Mouse (Mus musculus): ENCODE measurements around the gene Malrd1. TPM values are rescaled to one million over a fixed set of nuclear protein-coding genes. Genes with fewer than 3 reads are reported as not detected.

Gene Malrd1
- polyA plus RNA-seq, 1 experiment = not detected

DNA sequence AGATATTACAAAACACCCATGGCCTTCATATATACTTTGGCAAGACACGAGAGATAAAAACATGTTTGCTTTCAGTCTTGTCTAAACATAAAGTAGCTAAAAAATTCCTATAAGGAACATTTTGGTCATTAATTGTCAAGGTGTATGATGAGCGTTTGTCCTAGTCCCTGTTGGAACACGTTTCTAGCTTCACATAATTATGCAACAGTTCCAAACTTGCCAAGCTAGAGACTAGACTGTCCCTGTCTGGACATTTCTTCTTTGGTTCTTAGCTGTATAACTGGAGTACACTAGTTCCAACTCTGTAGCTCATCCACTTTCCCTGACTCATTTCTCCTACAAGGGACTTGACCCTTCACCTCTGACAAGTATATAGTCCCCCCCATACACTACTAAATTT is 687.8 kb downstream of the Malrd1 start:
- no peak overlapping the region for H3K4me3 ChIP-seq
- no peak overlapping the region for H3K4me2 ChIP-seq (ENCODE audit: low read depth)
- no peaks in the 10 kb centered on the region for H3K79me2 ChIP-seq (ENCODE audit: control insufficient read depth, insufficient read depth)
- TF ChIP-seq MYOG (IDR thresholded peaks at IDR 0.05; ENCODE audit: control insufficient read depth in 1 of 3, insufficient read depth in 1 of 3, insufficient read length in 2 of 3, low read depth in 2 of 3) (no peak), TCF3 (IDR thresholded peaks at IDR 0.05; ENCODE audit: insufficient read length, low read depth) (no peak), TCF12 (IDR thresholded peaks at IDR 0.05; ENCODE audit: insufficient read depth, poor library complexity, severe bottlenecking) (no peak), REST (IDR thresholded peaks at IDR 0.05; ENCODE audit: insufficient read depth, insufficient read length) (no peak), MYOD1 (IDR thresholded peaks at IDR 0.05; ENCODE audit: control insufficient read depth in 1 of 3, insufficient read length in 2 of 3, low read depth in 2 of 3) (no peak)
- H3ac ChIP-seq (ENCODE audit: control insufficient read depth, insufficient read length) = no peak overlapping the region
- no peaks in the 10 kb centered on the region for H3K27me3 ChIP-seq (ENCODE audit: control insufficient read depth, insufficient read depth, insufficient read length)
- H3K36me3 ChIP-seq (ENCODE audit: control insufficient read depth, insufficient read depth) = no peaks in the 10 kb centered on the region

DNA sequence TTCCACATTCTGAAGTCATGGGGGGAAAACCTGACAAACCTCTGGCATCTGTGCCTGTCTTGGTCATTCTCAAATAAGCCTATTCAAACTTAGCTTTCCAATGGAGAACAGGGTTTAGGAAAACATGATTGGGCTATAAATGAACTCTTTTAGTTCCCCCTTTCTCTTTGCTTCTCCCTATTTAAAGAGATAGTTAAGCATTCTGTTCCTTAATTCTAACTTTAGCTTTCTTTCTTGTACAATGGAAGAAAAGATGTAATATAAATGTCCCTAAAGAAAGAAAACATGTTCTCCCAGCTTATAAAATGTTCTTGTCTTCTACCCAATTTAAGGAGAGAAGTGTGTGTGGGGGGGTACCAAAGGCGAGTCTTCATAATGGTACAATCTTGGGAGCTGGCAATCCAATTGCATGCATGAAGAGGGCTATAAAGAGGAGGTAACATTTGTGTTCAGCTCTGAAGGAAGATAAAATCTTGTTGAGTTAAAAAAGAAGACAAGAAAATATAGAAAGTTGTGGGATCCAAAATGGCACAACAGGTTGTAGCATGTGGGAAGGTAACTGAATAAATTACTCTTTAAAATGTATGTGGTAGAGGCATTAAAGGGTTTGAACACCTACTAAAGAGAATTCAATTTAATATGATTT is 702.0 kb downstream of the Malrd1 start:
- Histone ChIP-seq H3ac (ENCODE audit: control insufficient read depth, insufficient read length) (no peak overlapping the region), H3K36me3 (ENCODE audit: control insufficient read depth, insufficient read depth) (no peaks in the 10 kb centered on the region), H3K4me3 (no peak overlapping the region), H3K4me2 (ENCODE audit: low read depth) (no peak overlapping the region), H3K27me3 (ENCODE audit: control insufficient read depth, insufficient read depth, insufficient read length) (no peaks in the 10 kb centered on the region), H3K79me2 (ENCODE audit: control insufficient read depth, insufficient read depth) (no peaks in the 10 kb centered on the region)
- TF ChIP-seq TCF3 (IDR thresholded peaks at IDR 0.05; ENCODE audit: insufficient read length, low read depth) = no peak
- TF ChIP-seq TCF12 (IDR thresholded peaks at IDR 0.05; ENCODE audit: insufficient read depth, poor library complexity, severe bottlenecking) = no peak
- TF ChIP-seq POLR2AphosphoS2 (IDR thresholded peaks at IDR 0.05; ENCODE audit: insufficient read length, low read depth) = no peak
- no peak for TF ChIP-seq MAX (IDR thresholded peaks at IDR 0.05; ENCODE audit: low read depth)
- TF ChIP-seq MYOD1 (IDR thresholded peaks at IDR 0.05; ENCODE audit: control insufficient read depth in 1 of 3, insufficient read length in 2 of 3, low read depth in 2 of 3) = no peak
- no peak for TF ChIP-seq CEBPB (IDR thresholded peaks at IDR 0.05; ENCODE audit: insufficient read depth, poor library complexity, severe bottlenecking)
- no peak for TF ChIP-seq MYOG (IDR thresholded peaks at IDR 0.05; ENCODE audit: control insufficient read depth in 1 of 3, insufficient read depth in 1 of 3, insufficient read length in 2 of 3, low read depth in 2 of 3)
- TF ChIP-seq USF1 (IDR thresholded peaks at IDR 0.05; ENCODE audit: low read depth) = no peak
- TF ChIP-seq REST (IDR thresholded peaks at IDR 0.05; ENCODE audit: insufficient read depth, insufficient read length) = no peak
- no peak for TF ChIP-seq POLR2A (IDR thresholded peaks at IDR 0.05; ENCODE audit: insufficient read length, low read depth)
- TF ChIP-seq SRF (IDR thresholded peaks at IDR 0.05; ENCODE audit: control insufficient read depth, insufficient read length, low read depth) = no peak
- no peak for TF ChIP-seq E2F4 (IDR thresholded peaks at IDR 0.05; ENCODE audit: insufficient read depth)

DNA sequence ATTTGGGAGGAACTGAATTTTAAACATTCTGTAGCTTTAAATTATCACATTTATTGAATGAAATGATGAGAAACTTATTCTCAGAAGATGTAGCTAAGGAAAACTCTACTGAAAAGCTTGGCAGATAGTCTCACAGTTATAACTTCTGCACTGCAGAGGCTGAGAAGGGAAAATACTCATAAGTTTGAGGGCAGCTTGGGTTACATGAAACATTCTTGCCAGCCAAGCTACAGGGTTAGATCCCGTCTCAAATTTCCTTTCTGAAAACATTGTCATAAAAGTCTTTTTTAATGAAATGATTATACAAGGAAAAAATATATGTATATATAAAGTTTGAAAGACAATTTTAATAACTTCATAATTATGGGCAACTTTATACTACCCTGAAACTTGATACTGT is 714.6 kb downstream of the Malrd1 start:
- no peak overlapping the region for H3K4me2 ChIP-seq (ENCODE audit: low read depth)
- H3K27me3 ChIP-seq (ENCODE audit: control insufficient read depth, insufficient read depth, insufficient read length) = no peaks in the 10 kb centered on the region
- TF ChIP-seq MYOG (IDR thresholded peaks at IDR 0.05; ENCODE audit: control insufficient read depth in 1 of 3, insufficient read depth in 1 of 3, insufficient read length in 2 of 3, low read depth in 2 of 3) (no peak), SRF (IDR thresholded peaks at IDR 0.05; ENCODE audit: control insufficient read depth, insufficient read length, low read depth) (no peak), REST (IDR thresholded peaks at IDR 0.05; ENCODE audit: insufficient read depth, insufficient read length) (no peak), CEBPB (IDR thresholded peaks at IDR 0.05; ENCODE audit: insufficient read depth, poor library complexity, severe bottlenecking) (no peak), MAX (IDR thresholded peaks at IDR 0.05; ENCODE audit: low read depth) (no peak), TCF12 (IDR thresholded peaks at IDR 0.05; ENCODE audit: insufficient read depth, poor library complexity, severe bottlenecking) (no peak), POLR2AphosphoS2 (IDR thresholded peaks at IDR 0.05; ENCODE audit: insufficient read length, low read depth) (no peak), MYOD1 (IDR thresholded peaks at IDR 0.05; ENCODE audit: control insufficient read depth in 1 of 3, insufficient read length in 2 of 3, low read depth in 2 of 3) (no peak), USF1 (IDR thresholded peaks at IDR 0.05; ENCODE audit: low read depth) (no peak), POLR2A (IDR thresholded peaks at IDR 0.05; ENCODE audit: insufficient read length, low read depth) (no peak), TCF3 (IDR thresholded peaks at IDR 0.05; ENCODE audit: insufficient read length, low read depth) (no peak), E2F4 (IDR thresholded peaks at IDR 0.05; ENCODE audit: insufficient read depth) (no peak)
- no peak overlapping the region for H3ac ChIP-seq (ENCODE audit: control insufficient read depth, insufficient read length)
- no peak overlapping the region for H3K4me3 ChIP-seq
- no peaks in the 10 kb centered on the region for H3K79me2 ChIP-seq (ENCODE audit: control insufficient read depth, insufficient read depth)
- H3K36me3 ChIP-seq (ENCODE audit: control insufficient read depth, insufficient read depth) = no peaks in the 10 kb centered on the region

- no peak overlapping the region for H3K4me2 ChIP-seq (ENCODE audit: low read depth)
- no peaks in the 10 kb centered on the region for H3K79me2 ChIP-seq (ENCODE audit: control insufficient read depth, insufficient read depth)
- no peak overlapping the region for H3ac ChIP-seq (ENCODE audit: control insufficient read depth, insufficient read length)
- no peak overlapping the region for H3K4me3 ChIP-seq
- H3K36me3 ChIP-seq (ENCODE audit: control insufficient read depth, insufficient read depth) = no peaks in the 10 kb centered on the region
- TF ChIP-seq POLR2AphosphoS2 (IDR thresholded peaks at IDR 0.05; ENCODE audit: insufficient read length, low read depth) = no peak
- no peaks in the 10 kb centered on the region for H3K27me3 ChIP-seq (ENCODE audit: control insufficient read depth, insufficient read depth, insufficient read length)
Measured at GRCm38 (mm10) chr2:16243097-16243496, 716.8 kb downstream of the Malrd1 start.

DNA sequence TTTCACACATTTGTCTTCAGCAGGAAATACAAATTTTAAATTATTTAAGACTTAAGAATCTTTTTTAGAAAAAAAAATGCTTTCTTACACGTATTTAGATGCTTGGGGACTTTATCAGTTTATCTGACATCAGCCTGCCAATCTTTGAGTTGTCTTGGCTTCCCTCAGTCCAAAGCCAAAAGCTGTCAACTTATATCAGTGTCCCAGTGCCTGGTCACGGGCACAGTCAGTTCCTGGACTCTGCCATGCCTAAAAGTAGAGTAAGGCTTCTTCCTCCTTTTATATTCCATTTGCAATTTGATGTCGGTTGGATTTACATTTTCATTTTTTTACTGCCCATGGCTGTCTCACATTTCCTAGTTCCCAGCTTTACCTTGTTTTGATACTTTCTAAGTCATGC is 722.6 kb downstream of the Malrd1 start:
- H3K4me2 ChIP-seq (ENCODE audit: low read depth) = no peak overlapping the region
- no peaks in the 10 kb centered on the region for H3K79me2 ChIP-seq (ENCODE audit: control insufficient read depth, insufficient read depth)
- no peak overlapping the region for H3K4me3 ChIP-seq
- no peak for TF ChIP-seq CEBPB (IDR thresholded peaks at IDR 0.05; ENCODE audit: insufficient read depth, poor library complexity, severe bottlenecking)
- no peak for TF ChIP-seq USF1 (IDR thresholded peaks at IDR 0.05; ENCODE audit: low read depth)
- no peak for TF ChIP-seq MYOD1 (IDR thresholded peaks at IDR 0.05; ENCODE audit: control insufficient read depth in 1 of 3, insufficient read length in 2 of 3, low read depth in 2 of 3)
- no peak for TF ChIP-seq REST (IDR thresholded peaks at IDR 0.05; ENCODE audit: insufficient read depth, insufficient read length)
- TF ChIP-seq TCF3 (IDR thresholded peaks at IDR 0.05; ENCODE audit: insufficient read length, low read depth) = no peak
- TF ChIP-seq POLR2A (IDR thresholded peaks at IDR 0.05; ENCODE audit: insufficient read length, low read depth) = no peak
- TF ChIP-seq MAX (IDR thresholded peaks at IDR 0.05; ENCODE audit: low read depth) = no peak
- TF ChIP-seq E2F4 (IDR thresholded peaks at IDR 0.05; ENCODE audit: insufficient read depth) = no peak
- no peak for TF ChIP-seq TCF12 (IDR thresholded peaks at IDR 0.05; ENCODE audit: insufficient read depth, poor library complexity, severe bottlenecking)
- TF ChIP-seq MYOG (IDR thresholded peaks at IDR 0.05; ENCODE audit: control insufficient read depth in 1 of 3, insufficient read depth in 1 of 3, insufficient read length in 2 of 3, low read depth in 2 of 3) = no peak
- no peak for TF ChIP-seq POLR2AphosphoS2 (IDR thresholded peaks at IDR 0.05; ENCODE audit: insufficient read length, low read depth)
- no peak for TF ChIP-seq SRF (IDR thresholded peaks at IDR 0.05; ENCODE audit: control insufficient read depth, insufficient read length, low read depth)
- no peaks in the 10 kb centered on the region for H3K36me3 ChIP-seq (ENCODE audit: control insufficient read depth, insufficient read depth)
- no peak overlapping the region for H3ac ChIP-seq (ENCODE audit: control insufficient read depth, insufficient read length)
- H3K27me3 ChIP-seq (ENCODE audit: control insufficient read depth, insufficient read depth, insufficient read length) = no peaks in the 10 kb centered on the region

All from myocyte (in vitro differentiated cells).